Mouse (Mus musculus): ENCODE results near the gene Gm45618.

Gm45618 gene

GRCm38 (mm10) chr7:142070458-142071211 lies 49.9 kb downstream of the Gm45618 start:
- peak; percentile 68 for DNase-seq (ENCODE audit: low spot score)

Data from c-Kit-positive CD71-positive TER-119-positive erythroid progenitor cells, embryonic 14.5 days (primary cell).